Mouse (Mus musculus) hematopoietic stem cell, adult 5-6 weeks (primary cell): ENCODE measurements at regions not wholly inside any gene's neighbourhood (a gene's known extent, or its start where the extent isn't known, plus 50 kb on each side); places are given as distances from the start of the nearest gene placed in this dataset.

ENCODE experiments used
- ATAC-seq, 2 experiments: fragments of 125-278 bp in 1 of 2; replicated peaks in 1 of 2; 2 replicates each; pipeline ENCODE4 v1.8.0; 2016 to 2017; ENCODE audit warnings: inconsistent platforms in 2 of 2, mild to moderate bottlenecking in 2 of 2, moderate number of reproducible peaks in 2 of 2, low read depth in 1 of 2, moderate TSS enrichment in 1 of 2; ENCODE audit not compliant: low FRiP score in 2 of 2, poor library complexity in 2 of 2, severe bottlenecking in 2 of 2, insufficient read depth in 1 of 2, low TSS enrichment in 1 of 2

DNA sequence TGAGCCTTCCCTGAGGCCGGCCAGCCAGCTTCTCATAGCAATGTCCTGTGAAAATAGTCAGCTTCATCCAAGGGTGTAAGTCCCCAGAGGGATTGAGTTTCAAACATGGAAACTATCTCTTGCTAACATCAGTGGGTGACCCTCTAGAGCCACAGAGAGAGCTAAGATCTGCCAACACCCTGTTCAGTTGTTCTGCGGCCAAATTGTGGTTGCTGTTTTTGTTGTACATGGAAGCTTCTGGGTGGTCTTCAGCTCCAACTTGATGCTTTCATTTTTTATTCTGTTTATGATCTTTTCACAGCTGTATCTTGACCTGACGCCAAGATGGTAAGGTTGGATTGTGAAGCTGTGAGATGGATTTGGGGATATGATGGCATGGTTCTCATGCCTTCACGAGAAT, 214.0 kb upstream of the Igfbp3 start:
- ATAC-seq, result no peak

DNA sequence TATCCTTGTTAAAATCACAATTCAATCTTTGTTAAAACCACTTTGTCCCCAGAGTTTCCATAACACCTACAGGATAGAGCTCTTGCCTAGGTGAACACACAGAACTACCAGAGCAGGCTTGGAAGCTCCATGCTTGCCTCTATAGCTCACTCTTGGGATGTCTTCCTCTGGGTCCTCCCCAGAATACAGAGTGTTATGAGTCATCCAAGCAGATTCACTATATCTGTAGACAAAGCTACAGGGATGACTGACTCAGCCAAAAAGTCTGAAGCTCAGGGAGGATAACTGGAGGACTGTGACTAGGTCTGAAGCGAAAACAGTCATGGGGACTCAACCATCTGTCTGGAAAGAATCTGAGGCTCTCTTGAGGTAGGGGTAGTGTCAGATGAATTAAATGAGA, 211.5 kb upstream of the Igfbp3 start:
- ATAC-seq, result no peak

DNA sequence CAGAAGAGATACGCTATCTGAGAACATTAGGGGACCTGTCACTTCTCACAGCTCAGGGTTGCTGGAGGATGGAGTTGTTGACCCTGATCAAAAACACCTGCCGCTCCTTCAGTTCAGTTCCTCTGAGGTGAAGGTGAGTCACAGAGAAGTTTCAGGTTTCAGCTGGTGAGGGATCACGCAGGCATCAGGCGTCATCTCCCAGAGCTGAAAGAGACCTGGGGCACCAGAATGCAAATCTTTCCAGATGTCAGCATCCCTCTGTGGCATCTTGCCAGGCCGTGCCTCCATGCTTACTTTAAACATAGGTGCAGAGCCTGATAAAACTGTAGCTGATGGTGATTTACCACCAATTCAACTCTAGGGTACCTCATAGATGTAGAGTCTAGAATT, 210.4 kb upstream of the Igfbp3 start:
- no peak for ATAC-seq

DNA sequence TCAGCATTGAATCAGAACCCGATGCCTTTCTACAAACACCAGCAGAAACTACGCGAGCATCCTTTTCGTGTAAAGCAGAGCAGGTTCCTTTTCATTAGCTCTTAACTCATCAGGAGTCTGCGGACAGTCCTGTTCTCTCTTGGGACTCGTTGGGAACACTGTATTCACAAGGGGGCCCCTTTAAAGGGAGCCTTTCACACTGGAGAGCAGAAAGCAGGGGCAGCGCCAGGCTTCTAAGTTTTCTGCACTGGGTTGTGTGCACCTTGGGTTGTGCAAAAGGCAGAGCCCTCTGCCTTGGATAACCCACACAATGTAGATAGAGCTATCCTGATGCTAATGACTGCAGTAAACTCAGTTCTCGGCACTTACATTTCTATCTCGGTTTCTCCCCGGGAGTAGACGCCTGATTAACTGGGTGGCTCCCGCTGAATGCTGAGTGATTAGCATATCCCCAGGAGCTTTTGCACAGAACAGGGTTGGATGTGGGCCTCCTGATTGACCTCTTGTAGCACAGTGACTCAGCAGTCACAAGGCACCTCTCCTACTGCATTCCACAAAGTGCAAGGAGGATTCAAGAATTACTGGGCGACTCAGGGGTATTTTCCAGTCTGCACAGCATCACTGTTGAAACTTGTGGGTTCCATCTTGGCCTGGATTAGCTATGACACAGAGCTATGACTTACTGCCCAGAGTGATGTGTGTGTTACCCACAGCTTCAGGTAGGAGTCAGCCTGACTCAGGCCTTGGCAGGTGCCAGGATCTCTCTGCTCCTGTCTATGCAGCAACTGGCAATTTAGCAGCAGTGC, 209.8 kb upstream of the Igfbp3 start:
- ATAC-seq, result no peak

DNA sequence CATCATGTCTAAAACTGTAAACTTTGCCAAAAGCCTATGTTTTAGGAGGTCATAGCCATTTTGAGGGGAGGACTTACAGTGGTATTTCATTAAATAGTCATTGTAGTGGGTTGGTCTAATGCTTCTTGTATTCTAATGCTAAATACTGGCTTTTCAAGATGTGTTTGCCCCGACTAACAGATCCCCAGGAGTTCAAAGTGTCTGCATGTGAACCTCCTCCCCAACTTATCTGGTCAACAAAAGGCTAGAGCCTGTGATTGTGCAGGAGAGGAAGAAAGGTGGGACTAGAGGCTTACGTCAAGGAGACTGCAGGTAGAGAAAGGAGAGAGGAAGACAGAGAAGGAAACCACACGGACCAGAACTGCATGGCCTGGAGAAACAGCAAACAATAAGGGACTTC, 198.9 kb upstream of the Igfbp3 start:
- no peak for ATAC-seq

DNA sequence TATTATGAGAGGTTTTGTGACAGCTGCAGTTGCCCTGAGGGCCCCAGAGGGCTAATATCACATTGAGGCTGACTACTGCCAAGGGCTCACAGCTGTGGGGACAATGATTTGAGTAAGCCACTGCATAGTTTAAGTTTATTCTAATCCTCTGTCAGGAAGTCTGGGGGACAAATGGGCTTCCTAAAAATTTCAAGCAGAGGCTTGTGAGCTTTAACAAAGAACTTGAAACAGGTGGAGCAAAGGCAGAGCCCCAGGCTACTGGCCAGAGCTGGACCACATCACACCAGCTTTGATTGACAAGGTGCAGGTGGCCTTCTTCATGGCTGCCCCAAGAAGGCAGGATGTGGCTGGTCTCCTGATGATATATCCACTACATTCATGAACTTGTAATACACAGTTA, 195.3 kb upstream of the Igfbp3 start:
- ATAC-seq, result no peak

DNA sequence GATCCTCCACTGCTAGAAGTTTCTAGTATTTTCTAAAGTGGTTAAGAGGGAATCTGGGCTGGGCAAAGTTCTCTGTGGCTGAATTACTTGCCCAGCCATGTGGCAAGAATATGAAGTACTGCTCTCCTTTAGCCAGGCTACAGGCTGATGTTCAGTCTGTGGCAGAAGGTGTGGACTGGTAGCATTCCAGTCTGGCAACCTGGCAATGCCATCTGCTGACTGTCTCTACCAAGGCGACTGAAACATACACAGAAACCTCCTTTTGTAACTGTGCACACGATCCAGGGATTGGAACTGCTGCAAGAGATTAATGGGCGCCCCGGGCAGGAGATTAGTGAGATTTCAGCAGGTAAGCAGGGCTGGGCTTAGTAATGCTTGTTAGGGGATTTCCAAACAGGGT, 190.9 kb upstream of the Igfbp3 start:
- no peak for ATAC-seq

DNA sequence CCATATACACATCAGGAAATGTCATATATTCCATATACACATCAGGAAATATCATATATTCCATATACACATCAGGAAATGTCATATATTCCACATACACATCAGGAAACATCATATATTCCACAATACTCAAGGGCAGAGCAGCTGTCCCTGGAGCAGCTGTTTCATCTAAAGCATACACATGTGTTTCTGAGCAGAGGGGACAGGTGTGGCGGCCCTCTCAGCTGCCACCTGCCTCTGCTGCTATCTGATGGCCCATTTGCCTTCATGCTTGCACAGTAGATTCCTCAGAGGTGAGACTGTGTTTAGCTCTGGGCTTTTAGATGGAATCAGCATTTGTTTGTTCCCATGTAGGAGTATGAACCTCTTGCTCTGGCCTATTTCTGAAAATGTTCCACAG, 158.1 kb upstream of the Igfbp3 start:
- ATAC-seq, result no peak

DNA sequence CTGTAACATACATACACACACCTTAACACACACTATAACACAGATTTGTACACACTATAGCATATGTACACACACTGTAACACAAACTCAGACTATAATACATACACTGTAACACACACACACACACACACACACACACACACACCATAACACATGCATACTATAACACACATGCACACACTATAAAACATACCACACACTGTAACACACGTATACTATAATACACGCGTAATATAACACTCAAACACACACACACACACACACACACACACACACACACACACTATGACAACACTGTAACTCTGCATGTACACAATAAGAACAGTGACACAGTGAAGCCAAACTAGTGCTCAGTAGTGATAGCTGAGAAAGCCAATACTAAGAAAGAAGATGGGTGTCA, 147.7 kb upstream of the Igfbp3 start:
- no peak for ATAC-seq

DNA sequence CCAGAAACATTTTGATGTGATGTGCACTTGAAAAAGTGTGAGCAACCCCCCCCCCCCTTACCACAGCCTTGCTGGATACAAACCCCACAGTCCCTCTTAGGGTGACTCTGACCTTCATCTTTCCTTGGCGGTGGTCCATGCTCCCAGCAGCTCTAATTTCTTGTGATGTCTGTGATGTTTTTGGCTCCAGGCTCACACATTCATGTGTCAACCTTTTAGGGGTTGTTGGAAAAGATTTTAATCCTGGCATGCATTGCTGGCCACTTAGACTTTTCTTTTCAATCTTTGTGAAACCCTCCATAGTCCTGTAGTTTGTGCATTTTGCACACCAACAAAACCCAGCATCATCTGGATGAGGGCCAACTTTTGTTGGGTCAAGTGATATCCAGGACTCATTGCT, 134.9 kb upstream of the Igfbp3 start:
- ATAC-seq, result no peak

DNA sequence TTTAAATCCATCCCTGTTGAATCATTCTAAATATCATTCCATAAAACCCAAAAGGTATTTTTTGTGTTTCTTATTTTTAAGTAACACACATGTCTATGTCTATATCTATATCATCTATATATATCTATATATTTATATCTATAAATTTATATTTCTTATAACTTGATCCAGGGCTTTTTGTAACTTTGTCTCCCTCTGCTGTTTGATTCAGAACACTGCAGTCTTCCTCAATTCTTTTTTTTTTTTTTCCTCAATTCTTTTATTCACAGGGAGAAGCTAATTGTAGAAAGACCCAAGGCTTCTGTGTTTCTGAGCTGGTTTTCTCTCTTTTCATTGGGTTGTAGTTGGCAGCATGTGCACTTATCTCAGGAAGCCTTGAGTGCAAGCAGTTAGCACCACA, 124.1 kb upstream of the Igfbp3 start:
- no peak for ATAC-seq

DNA sequence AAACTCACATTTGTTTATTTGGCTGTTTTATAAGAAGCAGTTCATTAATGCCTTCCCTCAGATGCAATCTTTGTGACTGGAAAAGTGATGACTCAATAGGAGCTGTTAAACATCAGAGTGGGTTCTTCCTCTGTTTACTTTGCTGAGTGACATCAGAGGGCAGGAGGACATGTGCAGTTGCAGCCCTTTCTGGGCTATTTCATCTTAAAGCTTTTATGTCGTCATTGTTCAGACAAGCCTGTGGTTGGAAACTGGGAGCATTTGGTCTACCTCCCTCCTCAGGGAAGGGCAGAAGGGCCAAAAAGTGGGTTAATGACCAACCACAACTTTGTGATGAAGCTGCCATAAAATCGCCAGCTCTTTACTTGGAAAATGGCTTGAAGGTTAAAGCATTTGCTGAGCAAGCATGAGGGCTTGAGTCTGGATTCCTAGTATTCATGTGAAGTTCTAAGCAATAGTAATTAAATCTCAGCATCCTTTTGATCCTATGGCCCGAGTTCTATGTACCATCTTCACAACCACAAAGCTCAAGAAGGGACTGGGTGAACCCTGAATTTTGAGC, 103.8 kb upstream of the Igfbp3 start:
- ATAC-seq, result no peak

DNA sequence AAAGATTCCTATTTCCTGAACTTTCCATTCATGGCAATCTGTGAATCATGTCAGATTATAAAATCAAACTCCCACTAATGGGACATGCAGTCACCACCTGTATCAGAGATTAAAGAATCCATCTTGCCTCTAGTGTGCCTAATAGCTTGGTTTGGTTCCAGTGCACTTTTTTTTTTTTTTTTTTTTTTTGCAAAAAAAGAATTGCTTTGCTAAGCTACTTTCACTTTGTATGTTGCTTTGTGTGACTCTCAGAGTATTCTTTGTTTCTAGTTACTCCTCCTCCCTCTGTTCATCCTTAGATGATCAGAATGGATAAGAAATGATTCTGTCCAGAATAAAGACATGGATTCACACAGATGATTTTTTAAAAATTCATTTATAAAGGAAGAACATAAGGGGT, 82.5 kb upstream of the Igfbp3 start:
- ATAC-seq, result no peak

DNA sequence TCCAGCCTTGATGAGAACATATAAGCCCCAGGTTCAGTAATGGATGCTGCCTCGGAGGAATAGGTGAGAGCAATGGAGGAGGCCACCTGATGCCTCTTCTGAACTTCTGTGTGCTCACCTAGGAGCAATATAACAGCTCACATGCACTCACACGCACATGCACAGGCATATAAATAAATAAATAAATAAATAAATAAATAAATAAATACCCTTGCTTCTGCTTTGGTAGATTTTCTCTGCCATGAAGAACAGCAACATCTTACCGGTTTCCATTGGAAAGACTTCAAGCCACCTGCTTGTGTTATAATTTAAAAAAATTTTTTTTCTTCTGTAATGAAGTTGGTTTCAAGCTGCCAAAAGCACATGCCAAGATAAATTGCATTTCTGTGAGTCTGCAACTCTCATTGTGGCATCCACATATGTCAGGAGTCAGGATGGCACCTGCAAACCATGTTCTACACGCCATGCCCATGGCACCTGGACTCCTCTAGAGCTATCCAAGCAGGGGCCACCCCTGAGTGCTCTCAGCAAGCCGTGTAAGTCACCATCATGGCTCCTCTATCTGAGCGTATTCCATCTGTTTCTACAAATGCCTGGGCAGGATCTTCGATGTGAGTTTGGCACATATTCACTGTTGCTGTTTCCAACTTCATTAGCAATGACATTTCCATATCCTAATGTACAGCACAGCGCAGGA, 75.7 kb upstream of the Igfbp3 start:
- no peak for ATAC-seq

DNA sequence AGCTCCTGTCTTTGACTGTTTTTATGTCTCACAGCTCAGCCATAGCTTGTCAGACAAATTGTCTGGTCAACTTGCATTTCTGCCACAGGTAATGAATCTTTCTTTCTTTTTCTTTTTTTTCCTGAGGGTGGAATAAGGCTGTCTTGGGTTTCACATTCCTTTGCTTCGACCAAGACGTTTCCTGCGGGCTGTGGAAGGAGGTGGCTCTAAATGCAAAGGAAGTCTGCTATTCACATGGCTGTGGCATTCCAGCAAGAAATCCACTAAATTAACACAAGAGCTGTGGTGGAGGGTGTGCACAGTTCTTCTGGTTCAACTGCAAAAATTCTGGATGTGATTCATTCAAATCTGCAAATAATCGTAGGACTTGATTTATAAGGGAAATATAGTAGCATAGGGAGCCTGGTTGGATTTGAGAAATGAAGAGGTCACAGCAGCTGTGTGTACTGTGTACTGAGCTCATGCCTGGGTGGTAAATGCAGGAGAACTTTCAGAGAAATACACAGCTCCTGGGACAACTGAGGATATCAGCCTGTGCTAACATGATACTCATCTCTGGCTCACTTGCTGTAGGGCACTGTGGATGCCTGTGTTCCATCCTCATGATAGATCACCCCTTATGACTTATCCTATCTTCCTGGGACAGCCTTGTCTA, 71.2 kb upstream of the Igfbp3 start:
- no peak for ATAC-seq

DNA sequence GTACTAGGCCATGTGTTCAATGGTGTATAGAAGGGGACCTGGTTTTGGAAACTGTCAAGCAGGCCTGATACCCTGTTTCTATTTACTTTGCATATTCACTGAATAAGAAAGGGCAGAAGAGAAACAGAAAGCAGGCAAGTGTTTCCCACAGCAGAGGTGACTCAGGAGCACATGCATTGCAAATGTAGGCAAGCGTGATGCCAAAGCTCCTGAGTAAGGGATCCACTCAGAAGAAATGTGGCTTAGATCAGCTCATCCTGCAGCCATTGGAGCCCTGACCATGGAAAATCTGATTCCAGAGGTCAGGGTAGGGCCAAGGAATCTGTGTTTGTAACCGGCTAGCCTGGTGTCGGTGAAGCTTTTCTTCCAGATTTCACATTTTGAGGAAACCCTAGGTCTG, 69.3 kb upstream of the Igfbp3 start:
- no peak for ATAC-seq

DNA sequence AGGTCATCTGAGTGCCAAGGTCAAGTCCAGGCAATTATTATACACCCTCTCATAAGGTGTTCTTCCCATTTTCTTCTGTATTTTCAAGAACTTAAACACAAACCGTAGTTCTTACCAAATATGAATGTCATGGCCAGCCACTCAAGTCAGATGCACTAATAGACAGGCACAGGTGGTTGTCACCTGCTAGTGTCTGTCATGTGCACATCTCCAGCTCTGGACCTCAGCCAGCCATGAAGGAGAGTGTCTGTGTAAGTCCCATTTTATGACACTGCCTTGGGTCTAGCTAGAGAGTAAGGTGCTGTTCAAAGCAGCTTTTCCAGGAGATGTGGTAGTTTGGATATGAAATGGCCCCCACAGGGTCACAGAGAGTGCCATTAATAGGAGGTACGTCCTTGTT, 68.5 kb upstream of the Igfbp3 start:
- no peak for ATAC-seq

DNA sequence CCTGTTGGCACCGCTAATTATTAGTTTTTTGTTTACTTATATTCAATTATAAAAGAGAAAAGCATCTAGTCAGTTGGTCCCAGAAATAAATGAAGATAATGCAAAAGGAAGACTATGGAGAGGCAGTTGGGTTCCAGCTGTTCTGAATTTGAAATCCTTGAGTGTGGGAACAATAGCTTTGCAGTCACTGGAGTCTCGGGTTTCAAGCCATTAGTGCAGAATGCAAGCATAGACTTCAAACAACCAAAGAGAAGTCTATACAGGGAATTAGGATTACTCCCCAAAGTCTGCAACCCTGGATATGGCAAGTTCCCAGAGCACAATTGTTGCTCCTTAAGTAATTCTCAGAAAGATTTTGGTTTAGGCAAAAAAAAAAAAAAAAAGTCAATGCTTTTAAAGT, 67.9 kb upstream of the Igfbp3 start:
- no peak for ATAC-seq
